Mouse (Mus musculus) brain, embryonic 14.5 days (tissue): ENCODE data around the gene Il13ra2. TPM values are rescaled to one million over a fixed set of nuclear protein-coding genes. Genes with fewer than 3 reads are reported as not detected.
A peak's percentile ranks its signal among the peaks of the same experiment; 100 is the strongest.
"Not testable (repeated sequence)": the region's sequence is repeated elsewhere in the genome, so short reads cannot be mapped to it uniquely, and the experiment has no call there.

ENCODE experiments used
- DNase-seq: peaks from one replicate; pipeline ENCODE4 v3.0.0-alpha.2; 2011; ENCODE audit warnings: low read depth
- CTCF ChIP-seq: fragments of 200-500 bp; IDR thresholded peaks from 2 replicates; pipeline ENCODE4 v1.5.1; 2012; ENCODE audit warnings: inconsistent platforms, mild to moderate bottlenecking, moderate library complexity, borderline replicate concordance; ENCODE audit not compliant: insufficient read depth, insufficient read length; ENCODE audit errors: extremely low read depth
- POLR2A ChIP-seq: fragments of 200-500 bp; IDR thresholded peaks from 2 replicates; pipeline ENCODE4 v1.6.1; 2012; ENCODE audit warnings: mild to moderate bottlenecking, inconsistent platforms, borderline replicate concordance; ENCODE audit not compliant: poor library complexity, insufficient read depth, insufficient read length, severe bottlenecking; ENCODE audit errors: extremely low read depth
- polyA plus RNA-seq: library from polyadenylated mRNA; depleted of rRNA; stranded (reverse); fragments of >200 nt; gene quantifications from 2 replicates; pipeline ENCODE4 v1.2.3, GENCODE M21; 2012; rRNA removed

The Il13ra2 gene
- 0.04 TPM in 1 of 2 replicates, not detected in the other for polyA plus RNA-seq

DNA sequence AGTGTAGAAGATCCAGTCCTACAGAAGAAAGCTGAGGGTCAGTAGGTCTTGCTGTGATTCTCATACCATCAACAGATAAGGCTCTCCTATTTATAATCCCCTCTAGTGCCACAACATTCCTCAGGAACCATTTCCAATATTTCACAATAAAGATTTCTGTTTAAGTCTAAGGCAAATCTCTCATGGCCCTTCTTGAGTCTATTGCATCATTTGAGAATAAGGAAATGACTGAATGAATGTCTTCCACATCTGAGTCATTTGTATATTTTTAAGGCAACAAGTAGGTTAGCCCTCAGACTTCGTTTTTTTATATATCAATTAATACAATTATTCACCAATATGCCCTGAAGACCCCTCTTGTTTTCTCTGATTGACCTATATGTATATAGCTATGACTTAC lies at the start of gene Il13ra2:
TSS of gene Il13ra2 (minus strand) at position 64 of the 400 bp plus-strand sequence.
- DNase-seq: no peak
- TF ChIP-seq CTCF: no peak
- TF ChIP-seq POLR2A: no peak

DNA sequence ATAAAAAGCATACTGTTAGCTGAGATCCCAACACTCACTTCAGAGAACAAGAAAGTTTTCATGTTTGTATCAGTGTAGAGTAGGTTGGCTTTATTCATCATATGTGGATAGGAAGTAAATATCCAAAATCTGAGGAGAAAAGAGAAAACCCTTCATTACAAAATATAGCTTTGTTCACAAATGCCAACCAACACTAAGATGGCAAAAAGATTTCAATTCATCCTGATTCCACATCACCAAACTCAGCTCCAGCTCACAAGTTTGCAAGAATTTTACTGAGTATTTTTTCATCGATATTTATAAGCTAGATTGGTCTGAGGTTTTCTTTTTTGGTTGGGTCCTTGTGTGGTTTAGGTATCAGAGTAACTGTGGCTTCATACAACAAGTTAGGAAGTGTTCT lies 24.6 kb upstream of the Il13ra2 start, which contains the start of gene Vmn1r239-ps:
TSS of gene Vmn1r239-ps (minus strand) at position 101 of the 400 bp plus-strand sequence.
- DNase-seq: not testable (repeated sequence)

DNA sequence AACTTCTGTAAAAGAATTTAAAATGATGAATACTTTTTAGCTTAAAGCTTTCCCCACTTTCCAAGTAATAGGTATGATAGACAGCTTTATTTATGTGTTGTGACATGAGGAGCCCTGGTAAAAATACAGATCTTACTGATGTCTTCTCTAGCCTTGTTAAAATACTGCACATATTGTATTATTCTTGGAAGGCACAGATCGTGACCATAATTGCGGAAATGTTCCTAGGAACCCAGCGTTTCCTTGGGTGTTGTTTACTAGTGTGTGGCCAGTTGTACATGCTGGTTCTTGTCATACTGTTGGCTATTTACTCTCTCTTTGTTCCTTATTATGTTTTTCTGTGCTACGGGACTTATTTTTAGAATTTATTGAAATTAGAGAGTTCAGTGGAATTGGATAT lies 14.4 kb upstream of the Il13ra2 start:
- TF ChIP-seq POLR2A (no peak), CTCF (no peak)
- no peak for DNase-seq

DNA sequence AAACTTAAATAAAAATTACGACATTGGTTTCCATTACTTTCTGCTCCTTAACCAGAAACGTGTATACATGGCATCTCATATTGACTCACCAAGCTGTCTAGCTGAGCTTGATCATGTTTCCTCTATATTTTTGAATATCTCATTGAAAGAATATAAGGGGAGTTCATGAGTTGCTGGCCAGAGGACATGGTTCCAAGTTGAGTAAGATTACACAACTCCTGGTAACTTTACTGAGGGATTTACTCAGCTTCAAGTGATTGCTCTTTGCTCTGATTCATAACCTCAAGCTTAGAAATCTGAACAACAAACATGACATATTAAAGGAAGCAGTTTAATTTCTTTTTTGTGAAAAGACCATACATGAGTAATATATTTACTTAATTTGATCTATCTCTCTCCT lies 6.4 kb upstream of the Il13ra2 start:
- TF ChIP-seq CTCF: no peak
- no peak for TF ChIP-seq POLR2A
- no peak for DNase-seq

DNA sequence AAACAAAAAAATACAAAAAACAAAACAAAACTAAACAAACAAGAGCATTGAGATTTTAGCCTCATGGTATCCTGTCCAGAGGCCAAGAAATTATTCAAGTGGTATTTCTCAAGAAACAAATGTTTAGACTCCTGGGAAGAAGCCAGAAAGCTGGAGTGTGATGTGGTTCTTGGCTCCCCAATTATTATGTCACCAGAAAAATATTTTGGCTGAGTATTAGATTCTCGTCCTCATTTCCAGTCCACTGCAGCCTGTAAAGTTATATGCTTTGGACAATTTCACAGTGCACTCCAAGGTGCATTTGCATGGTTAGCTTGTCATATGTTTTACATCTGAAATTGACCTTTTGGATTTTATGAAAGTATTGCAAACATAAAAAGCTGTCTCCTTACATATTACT lies 761 bp upstream of the Il13ra2 start:
- no peak for TF ChIP-seq POLR2A
- DNase-seq: peak; percentile 18

DNA sequence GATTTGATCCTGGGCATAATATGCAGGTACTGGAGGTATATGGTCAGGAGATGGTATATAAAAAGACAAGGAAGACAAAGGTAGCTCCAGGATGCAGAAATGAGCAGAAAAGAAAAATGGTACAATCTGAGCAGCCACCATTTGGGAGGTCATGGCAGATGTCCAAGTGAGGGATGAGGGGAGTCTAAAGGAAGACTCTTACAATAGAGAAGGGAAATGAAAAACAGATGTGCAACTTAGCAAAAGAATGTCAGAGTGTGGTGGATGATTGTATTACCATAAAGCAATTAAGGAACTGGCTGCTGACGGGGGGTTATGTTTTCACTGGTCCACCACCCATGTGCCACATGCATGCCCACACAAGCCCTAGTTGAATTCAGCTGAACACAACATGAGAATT lies 35.5 kb downstream of the Il13ra2 start:
- no peak for DNase-seq
- TF ChIP-seq POLR2A (no peak), CTCF (no peak)

DNA sequence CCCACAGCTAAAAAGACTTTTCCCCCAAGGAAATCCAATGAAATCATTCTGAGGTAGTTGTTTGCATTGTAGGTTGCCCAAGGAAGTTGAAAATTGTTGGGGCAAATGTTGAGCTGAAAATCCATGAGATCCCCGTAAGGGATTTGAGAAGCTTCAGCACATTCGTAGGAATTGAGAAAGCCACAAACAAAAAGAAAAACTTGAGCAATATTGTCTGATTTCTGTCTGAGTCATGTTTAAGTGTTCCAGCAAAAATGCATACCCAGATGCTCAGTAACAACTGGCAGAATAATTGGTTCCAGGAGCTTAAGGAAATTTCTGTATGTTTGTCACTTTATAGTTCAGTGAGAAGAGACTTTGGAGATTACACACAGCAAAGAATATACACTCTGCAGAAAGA lies 79.8 kb downstream of the Il13ra2 start:
- DNase-seq: no peak
- TF ChIP-seq POLR2A (no peak), CTCF (no peak)

Other genes with a start within 250 kb of the Il13ra2 start
- gene Vmn1r239-ps, start 24.5 kb upstream of the Il13ra2 start, polyA plus RNA-seq: not detected in 2 replicates
- 35.2 and 39.0 TPM in 2 replicates for gene Lrch2, start 124.9 kb upstream of the Il13ra2 start, polyA plus RNA-seq